Mouse (Mus musculus): ENCODE measurements around the gene Tnfaip8l3. TPM values are rescaled to one million over a fixed set of nuclear protein-coding genes. Genes with fewer than 3 reads are reported as not detected.

The Tnfaip8l3 gene
- polyA plus RNA-seq, 1 experiment, result 0.05 TPM

- Histone ChIP-seq H3K4me3 (ENCODE audit: insufficient read depth, poor library complexity, severe bottlenecking) (no peak overlapping the region), H3K79me2 (ENCODE audit: control insufficient read depth, insufficient read depth) (no peaks in the 10 kb centered on the region), H3K79me3 (ENCODE audit: low read depth) (no peaks in the 10 kb centered on the region), H3K36me3 (ENCODE audit: control insufficient read depth, insufficient read depth) (no peaks in the 10 kb centered on the region), H3ac (ENCODE audit: control insufficient read depth, insufficient read length, low read depth) (no peak overlapping the region), H3K27me3 (ENCODE audit: control insufficient read depth, insufficient read depth, insufficient read length) (no peaks in the 10 kb centered on the region)
- TF ChIP-seq CEBPB (IDR thresholded peaks at IDR 0.05; ENCODE audit: low read depth), result no peak
- TF ChIP-seq CTCF (IDR thresholded peaks at IDR 0.05; ENCODE audit: control insufficient read depth, insufficient read depth, insufficient read length), result no peak
- TF ChIP-seq MAX (IDR thresholded peaks at IDR 0.05), result no peak
- TF ChIP-seq USF1 (IDR thresholded peaks at IDR 0.05; ENCODE audit: low read depth), result no peak
- TF ChIP-seq MYOG (IDR thresholded peaks at IDR 0.05; ENCODE audit: control insufficient read depth, extremely low read depth, insufficient read length), result no peak
- TF ChIP-seq FOSL1 (IDR thresholded peaks at IDR 0.05; ENCODE audit: insufficient read depth, low read length, poor library complexity, severe bottlenecking), result no peak
- no peak for TF ChIP-seq MYOD1 (IDR thresholded peaks at IDR 0.05; ENCODE audit: control insufficient read depth, insufficient read length, low read depth)
Measured at GRCm38 (mm10) chr9:53984868-53985267, 83.3 kb downstream of the Tnfaip8l3 start.

GRCm38 (mm10) chr9:53975122-53975518 is 93.1 kb downstream of the Tnfaip8l3 start, which contains the start of gene Elmod1:
Gene Elmod1 (minus strand): TSS chr9:53975301.
- Histone ChIP-seq H3K27me3 (ENCODE audit: control insufficient read depth, insufficient read depth, insufficient read length) (peaks cover 16% of the 10 kb centered on the region), H3ac (ENCODE audit: control insufficient read depth, insufficient read length, low read depth) (no peak within 1 kb of the TSS), H3K36me3 (ENCODE audit: control insufficient read depth, insufficient read depth) (no peaks in the 10 kb centered on the region), H3K79me3 (ENCODE audit: low read depth) (no peaks in the 10 kb centered on the region), H3K79me2 (ENCODE audit: control insufficient read depth, insufficient read depth) (no peaks in the 10 kb centered on the region), H3K4me3 (ENCODE audit: insufficient read depth, poor library complexity, severe bottlenecking) (no peak within 1 kb of the TSS)
- TF ChIP-seq MYOD1 (IDR thresholded peaks at IDR 0.05; ENCODE audit: control insufficient read depth, insufficient read length, low read depth) (no peak), CEBPB (IDR thresholded peaks at IDR 0.05; ENCODE audit: low read depth) (no peak), CTCF (IDR thresholded peaks at IDR 0.05; ENCODE audit: control insufficient read depth, insufficient read depth, insufficient read length) (no peak), USF1 (IDR thresholded peaks at IDR 0.05; ENCODE audit: low read depth) (no peak), FOSL1 (IDR thresholded peaks at IDR 0.05; ENCODE audit: insufficient read depth, low read length, poor library complexity, severe bottlenecking) (no peak), MYOG (IDR thresholded peaks at IDR 0.05; ENCODE audit: control insufficient read depth, extremely low read depth, insufficient read length) (no peak)

GRCm38 (mm10) chr9:53974328-53975121 is 93.7 kb downstream of the Tnfaip8l3 start:
- TF ChIP-seq CTCF (IDR thresholded peaks at IDR 0.05; ENCODE audit: control insufficient read depth, insufficient read depth, insufficient read length), result no peak
- TF ChIP-seq MYOD1 (IDR thresholded peaks at IDR 0.05; ENCODE audit: control insufficient read depth, insufficient read length, low read depth), result no peak
- no peak for TF ChIP-seq MYOG (IDR thresholded peaks at IDR 0.05; ENCODE audit: control insufficient read depth, extremely low read depth, insufficient read length)
- TF ChIP-seq USF1 (IDR thresholded peaks at IDR 0.05; ENCODE audit: low read depth), result no peak
- no peak for TF ChIP-seq CEBPB (IDR thresholded peaks at IDR 0.05; ENCODE audit: low read depth)
- TF ChIP-seq FOSL1 (IDR thresholded peaks at IDR 0.05; ENCODE audit: insufficient read depth, low read length, poor library complexity, severe bottlenecking), result no peak
- TF ChIP-seq MAX (IDR thresholded peaks at IDR 0.05), result no peak
- no peak overlapping the region for H3ac ChIP-seq (ENCODE audit: control insufficient read depth, insufficient read length, low read depth)
- no peaks in the 10 kb centered on the region for H3K36me3 ChIP-seq (ENCODE audit: control insufficient read depth, insufficient read depth)
- H3K4me3 ChIP-seq (ENCODE audit: insufficient read depth, poor library complexity, severe bottlenecking), result no peak overlapping the region
- H3K79me2 ChIP-seq (ENCODE audit: control insufficient read depth, insufficient read depth), result no peaks in the 10 kb centered on the region
- no peaks in the 10 kb centered on the region for H3K79me3 ChIP-seq (ENCODE audit: low read depth)
- H3K27me3 ChIP-seq (ENCODE audit: control insufficient read depth, insufficient read depth, insufficient read length), result peaks cover 16% of the 10 kb centered on the region

GRCm38 (mm10) chr9:53973929-53974327 is 94.3 kb downstream of the Tnfaip8l3 start:
- Histone ChIP-seq H3K79me3 (ENCODE audit: low read depth) (no peaks in the 10 kb centered on the region), H3K27me3 (ENCODE audit: control insufficient read depth, insufficient read depth, insufficient read length) (peaks cover 16% of the 10 kb centered on the region), H3K36me3 (ENCODE audit: control insufficient read depth, insufficient read depth) (no peaks in the 10 kb centered on the region), H3K79me2 (ENCODE audit: control insufficient read depth, insufficient read depth) (no peaks in the 10 kb centered on the region), H3ac (ENCODE audit: control insufficient read depth, insufficient read length, low read depth) (no peak overlapping the region), H3K4me3 (ENCODE audit: insufficient read depth, poor library complexity, severe bottlenecking) (no peak overlapping the region)
- TF ChIP-seq FOSL1 (IDR thresholded peaks at IDR 0.05; ENCODE audit: insufficient read depth, low read length, poor library complexity, severe bottlenecking) (no peak), MAX (IDR thresholded peaks at IDR 0.05) (no peak), CEBPB (IDR thresholded peaks at IDR 0.05; ENCODE audit: low read depth) (no peak), CTCF (IDR thresholded peaks at IDR 0.05; ENCODE audit: control insufficient read depth, insufficient read depth, insufficient read length) (no peak), MYOD1 (IDR thresholded peaks at IDR 0.05; ENCODE audit: control insufficient read depth, insufficient read length, low read depth) (no peak), USF1 (IDR thresholded peaks at IDR 0.05; ENCODE audit: low read depth) (no peak)

Other genes starting within 250 kb of the Tnfaip8l3 start
- not detected for gene Sln, start 218.2 kb downstream of the Tnfaip8l3 start, polyA plus RNA-seq (2012; fragmentation: generic; extraction: Trizol)
- not detected for gene Elmod1, start 93.1 kb downstream of the Tnfaip8l3 start, polyA plus RNA-seq (2012; fragmentation: generic; extraction: Trizol)
- not detected for gene Cyp19a1, start 199.7 kb upstream of the Tnfaip8l3 start, polyA plus RNA-seq (2012; fragmentation: generic; extraction: Trizol)
- gene Gldn, start 218.1 kb upstream of the Tnfaip8l3 start, polyA plus RNA-seq (2012; fragmentation: generic; extraction: Trizol), result not detected